7 mouse cellular contexts compared by ENCODE assay signal in genomic region chr2:151039232-151039695, GRCm38 (mm10). TPM values are rescaled to one million over a fixed set of nuclear protein-coding genes. Genes with fewer than 3 reads are reported as not detected.
A peak's percentile ranks its signal among the peaks of the same experiment; 100 is the strongest.
DNase-seq lines count a peak whose midpoint lies in the region; ATAC-seq lines count a peak whose summit lies in the region.

Ninl (minus strand) TSS chr2:151039382.
Nanp (minus strand) TSS chr2:151039398.

- H3K4me2 ChIP-seq in intestine, embryonic 16.5 days (ENCODE audit: low read depth, low read length) = peak within 1 kb of the TSS; percentile 88
- H3K4me2 ChIP-seq in midbrain, embryonic 11.5 days = peak within 1 kb of the TSS; percentile 71

- H3K9ac ChIP-seq in intestine, embryonic 16.5 days (ENCODE audit: low read depth, low read length) = peak within 1 kb of the TSS; percentile 99
- peak within 1 kb of the TSS; percentile 97 for H3K9ac ChIP-seq in midbrain, embryonic 11.5 days (ENCODE audit: low read length)

- no peaks in the 10 kb centered on the region for H3K36me3 ChIP-seq in intestine, embryonic 16.5 days (ENCODE audit: control insufficient read depth, insufficient read depth, low read length)
- no peaks in the 10 kb centered on the region for H3K36me3 ChIP-seq in midbrain, embryonic 11.5 days (ENCODE audit: control insufficient read depth, insufficient read depth, low read length)

- no peaks in the 10 kb centered on the region for H3K27me3 ChIP-seq in intestine, embryonic 16.5 days (replicated peaks; ENCODE audit: control insufficient read depth, insufficient read depth, low read length)
- H3K27me3 ChIP-seq in midbrain, embryonic 11.5 days (ENCODE audit: control insufficient read depth, insufficient read depth, low read length) = no peaks in the 10 kb centered on the region

- no peaks in the 10 kb centered on the region for H3K9me3 ChIP-seq in intestine, embryonic 16.5 days (ENCODE audit: control insufficient read depth, low read length)
- H3K9me3 ChIP-seq in midbrain, embryonic 11.5 days (ENCODE audit: control insufficient read depth, low read length) = no peaks in the 10 kb centered on the region

- intact Hi-C loops in left cerebral cortex, postnatal 36 days (cut with DNase I) = no loop called here

- under 1% methylated on average over 34 of the region's 34 CpGs for WGBS in intestine, embryonic 16.5 days
- under 1% methylated on average over 34 of the region's 34 CpGs for WGBS in midbrain, embryonic 11.5 days

- peak; percentile 97 for ATAC-seq in intestine, embryonic 16.5 days
- peak; percentile 97 for ATAC-seq in midbrain, embryonic 11.5 days (ENCODE audit: low FRiP score)

- H3K4me1 ChIP-seq in intestine, embryonic 16.5 days (ENCODE audit: control insufficient read depth, insufficient read depth, low read length) = peaks cover 12% of the 10 kb centered on the region
- peaks cover 4% of the 10 kb centered on the region; the same call in 1 of the 2 replicates for H3K4me1 ChIP-seq in midbrain, embryonic 11.5 days (ENCODE audit: control insufficient read depth, insufficient read depth, low read length)

- peak within 1 kb of the TSS; percentile 98 for H3K4me3 ChIP-seq in intestine, embryonic 16.5 days (ENCODE audit: low read length)
- H3K4me3 ChIP-seq in midbrain, embryonic 11.5 days (ENCODE audit: low read depth, low read length) = peak within 1 kb of the TSS; percentile 87

- peak; percentile 92 for DNase-seq in adrenal gland, adult 8-10 months
- peak; percentile 94 for DNase-seq in embryo, embryonic 9.5 days (ENCODE audit: extremely low spot score)
- peak; percentile 87 to 95 for DNase-seq in gastrocnemius, postnatal 4 days (ENCODE audit: low spot score in 2 of 2)
- DNase-seq in left cerebral cortex, postnatal 36 days (ENCODE audit: low spot score in 2 of 2) = peak; percentile 92 to 93
- DNase-seq in midbrain, embryonic 11.5 days (ENCODE audit: low spot score, missing footprints) = peak; percentile 99
- DNase-seq in skeletal muscle tissue, adult 2 months (ENCODE audit: low read depth, low spot score) = peak; percentile 95

- H3K27ac ChIP-seq in intestine, embryonic 16.5 days (ENCODE audit: low read length) = peak within 1 kb of the TSS; percentile 77
- peak within 1 kb of the TSS; percentile 40; the same call in 1 of the 2 replicates for H3K27ac ChIP-seq in midbrain, embryonic 11.5 days (ENCODE audit: low read depth, low read length)

RNA-seq across cellular contexts. Expression of gene Ninl, which starts in this region (rescaled TPM):
- total RNA-seq in adrenal gland, adult 8-10 months (2022) = 10 to 100 TPM; 22.3 to 36.1 (median 28.0) TPM
- 1 to 10 TPM in 1 of 2 experiments, under 1 TPM in 1; 0.62 to 1.5 TPM for total RNA-seq in gastrocnemius, postnatal 4 days (2021)
- 4.9 and 5.3 TPM in 2 replicates for polyA plus RNA-seq in intestine, embryonic 16.5 days (2015; fragmentation: Nextera tagmentation; extraction: Ambion mirVana)
- total RNA-seq in left cerebral cortex, postnatal 36 days (2021) = 1 to 10 TPM; 6.2 to 6.4 TPM
- 11.2 and 11.6 TPM in 2 replicates for polyA plus RNA-seq in midbrain, embryonic 11.5 days (2014; fragmentation: Nextera tagmentation; extraction: Ambion mirVana)

RNA-seq across cellular contexts. Expression of gene Nanp, which starts in this region (rescaled TPM):
- 10 to 100 TPM; 10.8 to 17.5 (median 17.0) TPM for total RNA-seq in adrenal gland, adult 8-10 months (2022)
- 10 to 100 TPM in 1 of 2 experiments, 1 to 10 TPM in 1; 8.7 to 11.2 TPM for total RNA-seq in gastrocnemius, postnatal 4 days (2021)
- 50.9 and 53.9 TPM in 2 replicates for polyA plus RNA-seq in intestine, embryonic 16.5 days (2015; fragmentation: Nextera tagmentation; extraction: Ambion mirVana)
- total RNA-seq in left cerebral cortex, postnatal 36 days (2021) = 10 to 100 TPM; 24.2 to 26.3 TPM
- polyA plus RNA-seq in midbrain, embryonic 11.5 days (2014; fragmentation: Nextera tagmentation; extraction: Ambion mirVana) = 52.4 and 58.9 TPM in 2 replicates

Comparison
In these comparisons a context has a peak if more than half of its experiments do, and no peak if none do; other contexts are left out.
1. Peak in every context shown above with its lines: DNase-seq, ATAC-seq, H3K4me3 ChIP-seq and H3K27ac ChIP-seq.